Mouse (Mus musculus) CH12F3 (cell line): ENCODE data around the gene Psme4.
"Not testable (repeated sequence)": the region's sequence is repeated elsewhere in the genome, so short reads cannot be mapped to it uniquely, and the experiment has no call there.

Experiments
- in situ Hi-C: fragments of 300-500 bp; cut with MboI; formaldehyde crosslinking; loops from 2 replicates; pipeline ENCODE4 v1.14.3; 2020; ENCODE audit warnings: low sequenced_read_pairs

The Psme4 gene

DNA sequence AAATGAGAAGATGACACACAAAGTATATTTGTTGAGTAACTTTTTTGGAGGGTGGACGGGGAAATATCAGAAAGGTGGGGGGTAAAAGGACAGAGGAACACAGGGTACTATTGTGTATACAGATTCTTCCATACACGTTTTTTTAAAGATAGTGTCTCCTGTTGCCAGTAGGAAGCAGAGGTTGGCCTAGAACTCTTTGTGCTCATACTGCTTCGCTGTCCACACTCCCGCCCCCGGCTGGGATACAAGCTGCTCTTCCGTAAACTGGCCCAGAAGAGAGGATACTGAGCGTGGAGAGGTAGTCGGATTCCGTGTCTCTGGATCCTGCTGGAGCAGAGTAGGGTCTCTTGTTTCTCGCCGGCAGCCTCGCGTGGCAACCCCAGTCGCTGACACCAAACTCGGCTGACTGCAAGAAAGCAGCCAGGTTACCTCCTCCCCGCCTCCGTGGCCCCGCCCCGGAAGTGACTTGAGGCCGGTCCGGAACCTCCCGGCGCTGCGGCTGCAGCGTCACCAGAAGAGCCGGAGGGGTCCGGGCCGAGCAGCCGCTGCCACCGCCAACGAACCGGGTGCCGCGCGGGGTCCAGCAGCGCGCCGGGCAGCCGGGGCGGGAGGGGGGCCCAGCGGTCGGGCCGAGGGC, at the start of gene Psme4:
Gene Psme4, plus strand, starts transcription at position 460 of the 637 bp plus-strand sequence.
- in situ Hi-C loops: no loop called here

DNA sequence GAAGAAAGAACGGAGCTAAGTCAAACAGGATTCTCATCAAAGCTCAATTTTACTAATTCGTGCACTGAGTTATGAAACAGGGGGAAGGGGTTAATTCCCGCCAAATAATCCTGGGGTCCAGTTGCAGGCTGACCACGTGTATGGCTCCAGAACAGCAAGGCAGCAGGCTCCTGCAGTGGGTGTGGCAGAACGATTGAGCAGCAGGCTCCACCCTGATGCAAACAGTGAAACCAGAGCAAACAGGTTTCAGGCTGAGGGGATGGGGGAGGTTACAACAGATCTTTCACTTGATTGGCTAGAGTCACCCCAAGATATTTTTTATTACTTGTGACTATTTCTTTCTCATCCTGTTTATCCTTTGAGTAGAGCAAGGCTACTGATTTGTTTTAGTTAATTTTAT, 48.1 kb upstream of the Psme4 start:
- in situ Hi-C loops: no loop called here

DNA sequence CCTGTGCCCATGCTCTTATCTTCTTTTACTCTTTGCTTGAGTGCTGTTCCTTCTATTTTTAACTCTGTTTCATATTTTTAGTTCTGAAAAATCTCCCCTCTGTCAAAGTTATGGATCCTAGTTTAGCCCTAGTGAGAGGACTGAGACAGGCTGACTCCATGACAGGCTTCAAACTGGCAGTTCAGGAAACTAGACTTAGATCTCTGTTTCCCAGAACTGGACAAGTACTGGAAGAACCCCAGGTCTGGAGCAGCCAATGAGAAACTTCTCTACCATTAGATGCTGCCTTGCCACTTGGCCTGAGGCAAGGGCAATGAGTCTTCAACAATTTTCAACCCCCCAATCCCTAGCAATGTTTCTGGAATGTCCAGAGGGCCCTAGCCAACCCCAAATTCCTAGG, 40.8 kb upstream of the Psme4 start:
- in situ Hi-C loops: no loop called here

DNA sequence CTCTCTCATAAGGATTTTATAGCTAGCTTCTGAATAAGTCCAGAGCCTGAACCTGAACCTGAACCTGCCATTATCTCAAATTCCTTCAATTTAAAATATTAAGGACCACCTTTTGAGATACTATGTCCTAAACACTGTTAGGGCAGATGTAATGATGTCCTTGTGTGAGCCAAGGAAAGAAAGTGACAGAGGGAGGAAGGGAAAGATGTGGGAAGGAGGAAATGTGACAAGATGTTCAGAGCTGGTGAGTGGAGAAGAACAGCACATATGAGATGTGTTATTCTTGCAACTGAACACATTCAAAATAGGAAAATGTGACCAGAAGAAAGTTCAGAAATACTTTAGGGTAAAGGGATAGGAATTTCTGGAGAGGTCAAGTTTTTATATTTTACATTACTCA, 38.1 kb upstream of the Psme4 start:
- in situ Hi-C loops: no loop called here

DNA sequence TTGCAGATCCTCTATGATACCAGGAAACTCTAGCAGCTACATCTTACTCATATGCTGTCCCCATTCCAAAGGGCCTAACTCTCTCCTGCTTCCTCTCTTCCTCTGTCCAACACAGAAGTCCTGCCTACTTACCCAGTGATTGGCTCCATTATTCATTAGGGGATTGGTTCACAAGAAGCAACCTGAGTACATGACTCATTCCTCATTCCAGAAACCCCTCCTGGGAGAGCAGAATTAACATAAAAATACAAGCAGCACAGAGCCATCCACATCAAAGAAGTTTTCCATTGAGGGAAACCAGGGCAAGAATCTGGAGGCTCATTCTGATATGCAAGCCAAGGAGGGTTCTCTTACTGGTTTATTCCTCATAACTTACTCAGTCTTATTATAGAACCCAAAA, 27.5 kb upstream of the Psme4 start:
- in situ Hi-C loops: no loop called here

DNA sequence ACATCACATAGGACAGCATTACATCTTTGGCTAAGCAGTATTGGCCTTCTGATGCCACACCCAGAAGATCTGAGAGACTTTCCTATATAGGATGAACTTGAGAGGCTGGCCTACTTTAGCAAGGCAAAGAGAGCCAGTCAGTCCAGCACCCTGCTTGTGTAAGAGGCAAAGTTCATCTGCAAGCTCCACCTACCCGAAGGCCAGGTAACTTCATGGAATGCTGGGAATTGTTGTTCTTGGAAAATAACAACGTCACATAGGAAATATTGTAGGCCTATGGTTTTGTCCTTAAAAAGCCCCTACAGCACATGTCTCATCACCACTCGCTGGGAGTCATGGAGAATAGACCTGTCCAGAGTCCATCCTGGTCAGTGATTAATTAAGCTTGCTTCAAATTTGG, 22.6 kb upstream of the Psme4 start:
- in situ Hi-C loops: no loop called here

DNA sequence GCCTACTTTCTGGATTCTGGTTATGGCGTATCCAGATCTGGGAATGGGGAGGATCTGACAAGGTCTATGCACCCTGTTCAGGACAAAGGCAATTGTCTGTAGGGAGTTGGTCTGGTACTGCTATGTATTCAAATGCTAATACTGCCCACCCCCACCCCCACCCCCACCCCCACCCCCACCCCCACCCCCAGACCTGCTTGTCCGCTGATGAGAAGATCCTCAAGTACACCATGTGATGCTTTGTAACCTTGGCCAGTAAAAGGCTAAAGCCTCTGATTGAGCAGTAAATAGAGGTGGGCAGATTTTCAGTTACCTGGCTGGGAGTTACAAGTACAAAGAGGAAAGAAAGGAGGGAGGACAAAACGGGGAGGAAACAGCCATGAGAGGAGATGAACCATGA, 21.9 kb upstream of the Psme4 start:
- in situ Hi-C loops: no loop called here

DNA sequence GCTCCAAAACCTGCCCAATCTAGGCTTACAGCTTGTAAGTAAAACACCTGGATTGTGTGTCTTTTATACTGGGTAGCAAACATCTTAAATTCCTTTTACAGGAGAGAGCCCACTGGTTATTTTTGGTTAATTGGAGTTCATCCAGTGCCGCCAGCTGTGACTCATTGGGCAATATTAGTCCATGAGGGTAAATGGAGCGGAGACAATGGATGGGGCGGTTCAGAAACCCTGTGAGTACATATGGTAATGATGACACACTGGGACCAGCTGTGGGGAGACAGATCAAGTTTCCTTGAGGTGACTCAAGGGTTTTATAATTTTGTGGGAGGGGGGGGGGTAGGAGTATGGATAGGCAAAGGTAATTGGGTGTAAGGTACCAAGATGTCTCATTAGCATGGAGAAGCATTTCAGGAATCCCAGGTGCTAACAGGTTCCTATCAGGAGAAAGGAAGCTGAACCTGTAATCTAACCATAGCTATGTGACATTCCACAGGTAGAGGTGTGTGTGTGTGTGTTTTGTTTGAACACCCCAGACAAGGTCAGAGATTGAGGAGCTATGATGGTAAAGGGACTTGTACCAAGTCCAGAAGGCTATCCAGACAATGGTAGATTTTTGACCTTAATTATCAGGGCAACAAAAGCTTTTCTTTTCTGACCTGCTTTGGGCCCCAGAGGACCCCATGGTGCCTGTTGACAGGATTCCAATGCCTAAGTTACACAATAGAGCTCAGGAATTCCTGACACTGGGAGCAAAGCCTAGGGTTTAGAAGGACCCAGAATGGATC, 21.3 kb upstream of the Psme4 start:
- in situ Hi-C loops: no loop called here

DNA sequence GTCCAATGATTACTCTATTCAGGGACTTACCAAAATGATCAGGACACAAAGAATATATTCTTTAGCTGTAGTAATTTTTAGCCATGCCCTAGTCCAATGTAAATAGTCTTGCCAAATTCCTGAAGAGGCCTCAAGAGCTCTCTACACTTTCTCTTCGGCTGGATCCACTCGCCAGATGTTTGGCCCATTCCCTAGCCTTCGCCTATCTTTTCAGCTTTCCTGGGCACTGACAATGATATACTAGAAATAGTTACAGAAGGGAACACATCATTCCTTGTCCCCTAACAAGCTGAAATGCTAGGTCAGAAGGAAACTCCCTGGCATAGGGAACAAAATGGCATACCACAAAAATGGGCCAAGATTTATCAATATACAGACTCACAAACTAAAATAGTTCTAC, 18.6 kb upstream of the Psme4 start:
- in situ Hi-C loops: no loop called here

DNA sequence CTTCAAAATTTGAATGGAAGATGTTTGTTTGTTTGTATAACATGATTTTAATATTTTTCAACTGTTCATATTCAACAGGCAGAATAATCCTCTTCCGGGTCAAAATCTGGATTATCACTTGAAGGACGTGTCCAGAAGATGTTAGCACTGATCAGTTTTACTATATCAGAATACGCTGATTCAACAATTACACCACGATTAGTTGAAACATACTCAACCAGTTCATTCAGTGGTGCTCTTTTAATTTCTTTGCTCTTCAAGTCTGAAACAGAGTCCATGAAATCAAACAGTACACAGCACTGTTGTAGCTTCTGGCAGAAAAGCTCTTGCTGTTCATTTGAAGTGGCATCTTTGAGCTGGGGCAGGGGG, 17.1 kb upstream of the Psme4 start:
- in situ Hi-C loops: not testable (repeated sequence)

DNA sequence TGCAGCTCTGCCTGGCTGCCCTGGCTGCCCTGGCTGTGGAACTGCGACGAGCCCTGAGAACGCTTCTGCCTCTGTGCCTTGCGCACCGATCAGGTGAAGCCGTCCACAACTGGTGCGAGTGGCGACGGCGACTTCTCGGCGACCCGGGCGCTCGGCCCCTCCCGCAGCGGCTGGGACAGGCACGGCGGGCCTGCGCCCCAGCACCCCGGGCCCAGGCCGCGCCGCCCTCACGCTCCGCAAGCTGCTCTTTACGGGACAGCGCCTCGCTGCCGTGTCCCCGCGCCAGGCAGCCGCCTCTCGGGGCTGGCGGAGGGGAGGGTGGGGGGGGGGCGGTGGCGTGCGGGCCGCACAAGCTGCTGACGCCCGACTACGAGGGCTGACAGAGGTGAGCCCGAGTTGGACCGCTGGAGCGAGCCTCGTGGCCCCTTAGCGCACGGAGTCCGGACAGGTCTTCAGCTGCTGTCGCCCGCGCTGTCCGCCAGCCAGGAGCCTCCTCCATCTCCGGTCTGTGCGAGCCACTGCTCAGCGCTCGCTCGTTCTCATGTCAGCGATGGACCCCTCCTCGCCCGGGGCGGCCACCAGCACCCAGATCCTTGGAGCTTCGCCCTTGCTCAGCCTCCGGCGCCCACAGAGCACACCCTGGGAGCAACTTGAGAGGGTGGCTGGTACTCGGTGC, 16.5 kb upstream of the Psme4 start:
- in situ Hi-C loops: no loop called here

DNA sequence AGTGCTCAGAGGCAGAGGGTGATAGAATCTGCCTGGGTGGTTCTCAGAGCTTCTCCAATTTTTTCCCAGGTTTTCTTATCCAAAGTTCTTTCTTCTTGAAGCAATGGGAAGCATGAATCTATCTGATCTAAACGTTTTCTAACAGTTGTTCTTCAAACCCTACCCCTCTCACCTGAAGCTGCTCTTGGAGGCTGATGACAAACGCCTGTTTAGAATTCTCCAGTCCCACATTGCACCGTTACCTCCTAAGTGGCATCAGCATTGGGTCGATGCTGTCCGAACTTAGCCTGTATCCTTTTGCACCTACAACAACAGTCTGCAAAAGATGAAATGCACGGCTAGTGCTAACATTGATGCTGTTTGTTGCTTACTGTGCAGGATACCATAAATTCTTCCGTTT, 10.1 kb upstream of the Psme4 start:
- in situ Hi-C loops: no loop called here

DNA sequence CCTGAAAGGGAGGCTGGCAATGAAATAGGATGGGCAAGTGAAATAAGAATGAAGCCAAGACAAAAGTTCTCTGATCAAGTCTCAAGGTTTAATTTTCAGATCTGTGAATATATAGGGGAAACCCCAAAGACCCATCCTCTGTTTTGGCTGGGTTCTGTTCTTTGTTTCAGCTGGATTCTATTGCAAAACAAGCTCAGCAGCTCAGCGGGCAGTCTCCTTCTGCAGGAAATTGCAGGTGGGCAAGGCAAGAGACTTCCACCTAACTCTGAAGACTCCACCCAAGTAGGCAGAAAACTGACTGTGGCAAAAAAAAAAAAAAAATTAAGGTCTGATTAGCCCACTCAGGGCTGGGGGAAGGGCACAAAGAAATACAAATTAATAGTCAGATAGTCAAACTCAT, 9.6 kb upstream of the Psme4 start:
- in situ Hi-C loops: no loop called here

DNA sequence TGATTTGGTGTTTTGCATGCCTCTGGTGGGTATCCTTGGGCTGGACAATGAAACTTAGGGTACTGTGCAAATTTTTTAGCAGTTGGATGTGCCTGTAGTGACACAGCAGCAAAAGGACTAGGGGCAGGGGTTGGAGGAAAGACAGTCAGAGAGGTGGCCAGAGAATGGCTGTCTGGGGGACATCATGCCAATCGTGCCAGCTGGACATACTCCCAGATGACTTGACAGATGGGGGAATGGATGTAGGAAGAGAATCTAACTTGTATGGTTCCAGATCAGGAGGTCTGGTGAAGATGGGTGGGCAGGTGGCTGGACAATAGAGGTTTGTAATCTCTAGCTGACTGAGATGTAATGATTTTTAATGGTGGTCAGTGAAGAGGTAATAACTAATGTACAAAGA, 6.5 kb upstream of the Psme4 start:
- in situ Hi-C loops: no loop called here

DNA sequence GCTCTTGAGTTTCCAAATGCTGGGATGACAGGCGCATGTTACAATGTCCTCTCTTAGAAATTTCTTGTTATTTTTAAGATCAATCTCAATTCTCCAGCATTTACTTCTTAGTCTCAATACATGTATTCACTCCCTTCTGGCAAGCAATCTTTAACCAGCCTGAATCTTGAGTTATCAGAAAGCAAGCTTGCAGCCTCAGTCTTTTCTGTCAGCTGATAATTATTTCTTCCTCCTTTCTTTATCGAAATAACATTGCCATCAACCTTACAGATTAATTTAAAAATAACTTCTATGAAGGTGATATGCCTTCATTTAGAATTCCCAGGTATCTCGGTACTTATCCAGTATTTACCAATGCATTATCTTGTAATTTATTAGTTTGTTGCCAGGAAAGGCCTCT, 709 bp upstream of the Psme4 start:
- in situ Hi-C loops: no loop called here

DNA sequence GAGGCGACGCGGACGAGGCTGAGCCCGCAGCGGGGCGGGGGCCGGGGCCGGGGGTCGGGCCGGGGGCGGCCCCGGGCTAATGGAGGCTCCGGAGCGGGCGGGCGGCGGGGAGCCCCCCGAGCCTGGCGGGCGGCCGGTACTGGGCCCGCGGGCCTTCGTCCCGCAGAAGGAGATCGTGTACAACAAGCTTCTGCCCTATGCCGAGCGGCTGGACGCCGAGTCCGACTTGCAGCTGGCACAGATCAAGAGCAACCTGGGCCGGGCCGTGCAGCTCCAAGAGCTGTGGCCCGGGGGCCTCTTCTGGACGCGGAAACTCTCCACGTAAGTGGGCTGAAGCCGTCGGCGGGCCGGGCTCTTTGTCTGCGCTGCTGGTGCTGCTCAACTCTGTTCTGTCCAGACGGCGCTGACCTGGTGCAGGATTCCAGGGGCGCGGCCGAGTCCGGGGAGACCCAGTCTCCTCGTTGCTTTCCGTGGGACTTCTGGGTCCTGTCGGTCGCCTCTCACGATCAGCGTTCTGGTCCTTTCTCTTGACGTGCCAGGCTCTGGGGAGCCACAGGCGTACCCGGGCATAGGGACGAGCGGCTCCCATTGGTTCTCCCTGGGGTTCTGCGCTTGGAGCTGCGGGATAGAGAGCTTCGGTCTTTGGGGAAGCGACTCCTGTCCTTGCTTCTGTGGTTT, 517 bp downstream of the Psme4 start:
- in situ Hi-C loops: no loop called here

DNA sequence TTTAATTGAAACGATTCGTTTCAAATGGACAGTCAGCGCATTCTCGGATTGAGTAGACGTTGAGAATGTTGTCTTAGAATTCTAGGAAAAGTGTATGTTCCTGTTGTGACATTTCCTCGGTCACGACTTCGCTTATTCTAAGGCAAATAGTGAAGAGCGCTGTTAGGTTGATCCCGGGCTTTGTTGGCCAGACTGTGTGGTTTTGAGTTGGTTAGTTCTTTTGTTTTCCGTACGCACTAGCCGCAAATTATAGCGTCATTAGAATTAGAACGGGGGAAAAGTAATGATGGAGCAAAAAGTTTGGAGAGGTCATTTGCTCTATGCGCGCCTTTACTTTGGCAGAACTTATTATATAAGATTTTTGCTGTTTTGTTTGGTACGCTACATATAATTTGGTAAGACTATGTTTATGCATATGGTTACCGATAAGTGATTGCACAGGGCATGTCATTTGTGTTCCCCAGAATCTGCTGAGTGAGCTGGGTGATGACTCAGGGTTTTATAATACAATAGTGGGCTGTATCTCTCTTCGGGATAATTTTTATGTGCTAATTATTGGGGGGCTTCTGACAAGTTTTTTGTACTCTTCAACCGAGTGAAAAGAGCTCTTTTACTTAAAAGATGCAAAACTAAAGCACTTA, 1.4 kb downstream of the Psme4 start:
- in situ Hi-C loops: no loop called here

DNA sequence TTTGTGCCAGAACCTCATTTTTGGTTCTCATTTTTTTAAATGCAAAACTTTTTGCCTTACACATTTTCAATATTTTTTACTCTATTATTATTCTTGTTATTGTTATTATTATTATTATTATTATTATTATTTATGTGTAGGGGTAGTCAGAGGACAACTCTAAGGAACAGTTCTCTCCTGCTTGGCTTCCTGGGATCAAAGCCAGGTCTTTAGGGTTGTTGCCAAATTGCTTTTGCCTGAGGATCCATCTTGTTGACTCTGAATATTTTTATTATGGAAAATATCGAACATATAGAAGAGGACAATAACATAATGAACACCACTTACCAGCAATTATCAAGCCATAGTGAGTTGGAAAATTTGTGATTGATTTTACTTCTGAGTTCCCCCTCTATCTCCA, 3.1 kb downstream of the Psme4 start:
- in situ Hi-C loops: loop anchor here (25.0 kb wide), 1 partner anchor 537 kb away; no protein-coding TSS in a partner anchor

DNA sequence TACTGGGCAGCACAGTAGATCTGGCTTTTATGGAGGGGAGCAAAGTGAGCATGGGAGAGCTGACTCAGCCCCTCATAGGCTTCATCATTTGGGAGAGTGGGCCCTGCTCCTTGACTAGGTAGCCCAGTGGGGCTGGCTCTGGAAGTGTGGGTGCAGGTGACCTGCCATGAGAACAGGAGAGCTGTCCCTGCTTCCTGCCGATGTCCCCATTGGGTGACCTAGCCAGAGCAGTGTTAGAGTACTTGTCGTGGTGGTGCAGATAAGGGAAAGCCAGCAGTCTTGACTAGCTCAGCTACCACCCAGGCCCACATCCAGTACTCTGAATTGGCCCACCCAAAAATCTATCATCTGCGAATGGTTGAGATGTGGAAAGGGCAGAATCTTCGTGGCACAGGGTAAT, 6.0 kb downstream of the Psme4 start:
- in situ Hi-C loops: loop anchor here (25.0 kb wide), 1 partner anchor 540 kb away; no protein-coding TSS in a partner anchor

DNA sequence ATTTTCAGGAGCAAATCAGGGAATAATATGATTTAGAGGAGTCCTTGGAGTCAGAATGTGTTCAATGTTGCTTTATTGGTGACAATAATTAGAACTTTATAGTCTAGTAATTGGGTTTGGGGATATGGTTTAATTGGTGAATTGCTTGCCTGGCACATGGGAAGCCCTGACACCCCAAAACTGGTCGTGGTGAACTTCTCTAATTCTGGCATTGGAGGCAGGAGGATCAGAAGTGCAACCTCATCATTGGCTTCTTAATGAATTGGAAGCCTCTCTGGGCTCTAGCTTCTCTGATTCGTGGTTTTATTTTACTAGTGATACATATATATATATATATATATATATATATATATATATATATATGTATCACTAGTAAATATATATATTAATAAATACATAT, 9.4 kb downstream of the Psme4 start:
- in situ Hi-C loops: loop anchor here (25.0 kb wide), 1 partner anchor 544 kb away; no protein-coding TSS in a partner anchor

DNA sequence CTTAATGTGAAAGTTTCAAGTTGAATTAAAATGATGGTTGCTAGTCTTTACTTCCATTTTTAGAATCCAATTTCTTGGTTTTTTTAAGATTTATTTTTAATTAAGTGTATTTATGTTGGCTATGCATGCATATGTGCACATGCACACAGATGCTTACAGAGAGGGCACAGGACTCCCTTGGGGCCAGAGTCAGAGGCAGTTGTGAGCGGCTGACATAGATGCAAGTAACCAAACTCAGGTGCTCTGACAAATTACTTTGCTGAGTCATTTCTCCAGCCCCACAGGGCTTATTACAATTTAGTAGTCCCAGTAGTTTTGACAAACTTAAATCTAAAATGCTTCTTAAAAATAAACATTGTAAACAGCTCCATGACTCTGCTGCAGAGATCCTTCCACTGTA, 10.1 kb downstream of the Psme4 start:
- in situ Hi-C loops: loop anchor here (25.0 kb wide), 1 partner anchor 544 kb away; no protein-coding TSS in a partner anchor
